Mouse (Mus musculus) MEL (cell line): Measurements from ENCODE around the gene Rnf151. TPM values are rescaled to one million over a fixed set of nuclear protein-coding genes. Genes with fewer than 3 reads are reported as not detected.

Source experiments
- DNase-seq: peaks from one replicate; pipeline ENCODE4 v3.0.0; 2011; ENCODE audit warnings: low read depth, low spot score
- H3K27ac ChIP-seq: 2 replicates; pipeline ENCODE4 v1.5.1; 2012; ENCODE audit warnings: low read depth, mild to moderate bottlenecking, control low read depth, low read length, moderate library complexity; ENCODE audit not compliant: control insufficient read depth
- H3K27me3 ChIP-seq, 2 experiments: fragments of 150-350 bp in 1 of 2; sonication (generic) in 1 of 2; 2 replicates each; pipeline ENCODE4 v1.6.1; 2012; ENCODE audit warnings: low read length in 2 of 2, mild to moderate bottlenecking in 2 of 2, improper control_type of control experiment in 1 of 2, moderate library complexity in 1 of 2; ENCODE audit not compliant: insufficient read depth in 2 of 2, control insufficient read depth in 1 of 2
- H3K36me3 ChIP-seq, 2 experiments: 2 replicates each; pipeline ENCODE4 v1.6.1; 2012 to 2014; ENCODE audit warnings: low read length in 2 of 2, improper control_type of control experiment in 1 of 2, inconsistent platforms in 1 of 2, mild to moderate bottlenecking in 1 of 2; ENCODE audit not compliant: insufficient read depth in 2 of 2, control insufficient read depth in 1 of 2
- H3K4me1 ChIP-seq, 2 experiments: fragments of 150-350 bp in 1 of 2; sonication (generic) in 1 of 2; 2 replicates each; pipeline ENCODE4 v1.6.1; 2012; ENCODE audit warnings: low read length in 2 of 2, improper control_type of control experiment in 1 of 2, mild to moderate bottlenecking in 1 of 2; ENCODE audit not compliant: insufficient read depth in 2 of 2, control insufficient read depth in 1 of 2
- H3K4me3 ChIP-seq, 2 experiments: fragments of 150-350 bp in 1 of 2; sonication (generic) in 1 of 2; 2 replicates each; pipeline ENCODE4 v1.5.1; 2012; ENCODE audit warnings: low read depth in 2 of 2, low read length in 2 of 2, mild to moderate bottlenecking in 2 of 2, moderate library complexity in 2 of 2, control low read depth in 1 of 2, improper control_type of control experiment in 1 of 2; ENCODE audit not compliant: control insufficient read depth in 1 of 2, insufficient read depth in 1 of 2
- H3K79me2 ChIP-seq: 2 replicates; pipeline ENCODE4 v1.6.1; 2012; ENCODE audit warnings: mild to moderate bottlenecking, low read length, moderate library complexity; ENCODE audit not compliant: control insufficient read depth, poor library complexity, insufficient read depth
- H3K9ac ChIP-seq: 2 replicates; pipeline ENCODE4 v1.6.1; 2012; ENCODE audit warnings: low read depth, mild to moderate bottlenecking, control low read depth, low read length, moderate library complexity; ENCODE audit not compliant: control insufficient read depth, poor library complexity, severe bottlenecking
- H3K9me3 ChIP-seq: fragments of 150-350 bp; sonication (generic); replicated peaks from 2 replicates; pipeline ENCODE4 v1.6.1; 2012; ENCODE audit warnings: mild to moderate bottlenecking, low read length, improper control_type of control experiment, moderate library complexity; ENCODE audit not compliant: insufficient read depth
- BHLHE40 ChIP-seq: IDR thresholded peaks from 2 replicates; pipeline ENCODE4 v1.6.1; 2012; ENCODE audit warnings: low read depth, mild to moderate bottlenecking, inconsistent platforms, low read length, improper control_type of control experiment, borderline replicate concordance
- CHD1 ChIP-seq: IDR thresholded peaks from 2 replicates; pipeline ENCODE4 v1.6.1; 2012; ENCODE audit warnings: low read depth, mild to moderate bottlenecking, inconsistent platforms, low read length, improper control_type of control experiment
- E2F4 ChIP-seq: IDR thresholded peaks from 2 replicates; pipeline ENCODE4 v1.6.1; 2011; ENCODE audit warnings: low read depth, low read length, improper control_type of control experiment, borderline replicate concordance
- ELF1 ChIP-seq: IDR thresholded peaks from 2 replicates; pipeline ENCODE4 v1.6.1; 2014; ENCODE audit warnings: low read depth, mild to moderate bottlenecking, inconsistent platforms, low read length, improper control_type of control experiment, moderate library complexity
- EP300 ChIP-seq, 2 experiments: IDR thresholded peaks; 2 replicates each; pipeline ENCODE4 v1.6.1; 2011; ENCODE audit warnings: improper control_type of control experiment in 2 of 2, low read length in 2 of 2, low read depth in 1 of 2, mild to moderate bottlenecking in 1 of 2
- GABPA ChIP-seq: IDR thresholded peaks from 2 replicates; pipeline ENCODE4 v1.6.1; 2012; ENCODE audit warnings: low read depth, mild to moderate bottlenecking, inconsistent platforms, low read length, improper control_type of control experiment, moderate library complexity
- HCFC1 ChIP-seq: IDR thresholded peaks from 2 replicates; pipeline ENCODE4 v1.6.1; 2012; ENCODE audit warnings: low read depth, mild to moderate bottlenecking, inconsistent platforms, low read length, improper control_type of control experiment, moderate library complexity
- KAT2A ChIP-seq: conservative IDR thresholded peaks from 2 replicates; pipeline ENCODE4 v1.6.1; 2012; ENCODE audit warnings: low read depth, low read length, improper control_type of control experiment, inconsistent platforms
- MAFK ChIP-seq: IDR thresholded peaks from 2 replicates; pipeline ENCODE4 v1.6.1; 2011; ENCODE audit warnings: low read depth, mild to moderate bottlenecking, low read length, improper control_type of control experiment, borderline replicate concordance
- MAX ChIP-seq: IDR thresholded peaks from 2 replicates; pipeline ENCODE4 v1.6.1; 2011; ENCODE audit warnings: low read length, improper control_type of control experiment
- MEF2A ChIP-seq: IDR thresholded peaks from 2 replicates; pipeline ENCODE4 v1.6.1; 2014; ENCODE audit warnings: low read depth, mild to moderate bottlenecking, inconsistent platforms, low read length, improper control_type of control experiment; ENCODE audit not compliant: poor library complexity, insufficient replicate concordance, severe bottlenecking; ENCODE audit errors: extremely low read depth
- MXI1 ChIP-seq: IDR thresholded peaks from 2 replicates; pipeline ENCODE4 v1.6.1; 2011; ENCODE audit warnings: mild to moderate bottlenecking, low read depth, low read length, improper control_type of control experiment
- MYC ChIP-seq: IDR thresholded peaks from 2 replicates; pipeline ENCODE4 v1.6.1; 2011; ENCODE audit warnings: low read depth, mild to moderate bottlenecking, low read length, improper control_type of control experiment, moderate library complexity
- NRF1 ChIP-seq: IDR thresholded peaks from 2 replicates; pipeline ENCODE4 v1.6.1; 2014; ENCODE audit warnings: low read depth, mild to moderate bottlenecking, inconsistent platforms, low read length, improper control_type of control experiment, moderate library complexity; ENCODE audit not compliant: poor library complexity, insufficient read depth, severe bottlenecking
- POLR2AphosphoS2 ChIP-seq: IDR thresholded peaks from 2 replicates; pipeline ENCODE4 v1.6.1; 2011; ENCODE audit warnings: low read length, improper control_type of control experiment
- POLR2AphosphoS5 ChIP-seq: IDR thresholded peaks from 2 replicates; pipeline ENCODE4 v1.6.1; 2012; ENCODE audit warnings: low read depth, borderline replicate concordance, mild to moderate bottlenecking, inconsistent platforms, low read length, moderate library complexity, mixed read lengths
- RAD21 ChIP-seq: IDR thresholded peaks from 2 replicates; pipeline ENCODE4 v1.6.1; 2011; ENCODE audit warnings: mild to moderate bottlenecking, low read depth, low read length, improper control_type of control experiment
- SIN3A ChIP-seq: IDR thresholded peaks from 2 replicates; pipeline ENCODE4 v1.6.1; 2012; ENCODE audit warnings: low read length, improper control_type of control experiment, inconsistent platforms
- TAL1 ChIP-seq: IDR thresholded peaks from 2 replicates; pipeline ENCODE4 v1.6.1; 2012; ENCODE audit warnings: mild to moderate bottlenecking, inconsistent platforms, low read length, moderate library complexity, mixed read lengths
- UBTF ChIP-seq: IDR thresholded peaks from 2 replicates; pipeline ENCODE4 v1.6.1; 2012; ENCODE audit warnings: low read depth, mild to moderate bottlenecking, inconsistent platforms, low read length, improper control_type of control experiment, moderate library complexity, borderline replicate concordance; ENCODE audit not compliant: insufficient read depth
- USF1 ChIP-seq: IDR thresholded peaks from 2 replicates; pipeline ENCODE4 v1.6.1; 2014; ENCODE audit warnings: low read depth, mild to moderate bottlenecking, inconsistent platforms, low read length, improper control_type of control experiment, moderate library complexity
- USF2 ChIP-seq, 2 experiments: IDR thresholded peaks; 2 replicates each; pipeline ENCODE4 v1.6.1; 2011 to 2012; ENCODE audit warnings: improper control_type of control experiment in 2 of 2, low read length in 2 of 2, borderline replicate concordance in 1 of 2, inconsistent platforms in 1 of 2, low read depth in 1 of 2, mild to moderate bottlenecking in 1 of 2; ENCODE audit not compliant: insufficient read depth in 1 of 2
- ZC3H11A ChIP-seq: IDR thresholded peaks from 2 replicates; pipeline ENCODE4 v1.6.1; 2012; ENCODE audit warnings: low read depth, mild to moderate bottlenecking, inconsistent platforms, low read length, improper control_type of control experiment
- ZKSCAN1 ChIP-seq: IDR thresholded peaks from 2 replicates; pipeline ENCODE4 v1.6.1; 2012; ENCODE audit warnings: low read depth, mild to moderate bottlenecking, inconsistent platforms, low read length, improper control_type of control experiment, moderate library complexity
- ZNF384 ChIP-seq: IDR thresholded peaks from 2 replicates; pipeline ENCODE4 v1.6.1; 2012; ENCODE audit warnings: low read depth, mild to moderate bottlenecking, inconsistent platforms, low read length, improper control_type of control experiment
- polyA plus RNA-seq, 2 experiments: library from polyadenylated mRNA; stranded (reverse) in 1 of 2; unstranded in 1 of 2; fragments of >175 nt in 1 of 2; fragments of >200 nt in 1 of 2; gene quantifications; 2 replicates each; pipeline versions ENCODE4 v1.2.1 to v1.2.4; 2012; ENCODE audit warnings: low replicate concordance in 2 of 2, low read depth in 1 of 2; ENCODE audit not compliant: insufficient read length in 2 of 2, insufficient read depth in 1 of 2, missing spikeins in 1 of 2
- total RNA-seq: library from RNA; depleted of rRNA; stranded (reverse); fragments of 300-350 nt; gene quantifications from 2 replicates; pipeline ENCODE4 v1.2.3, GENCODE M21; 2012

Rnf151 gene
- total and polyA plus RNA-seq, 3 experiments, result 0.23 to 0.40 TPM; not detected in 1

DNA sequence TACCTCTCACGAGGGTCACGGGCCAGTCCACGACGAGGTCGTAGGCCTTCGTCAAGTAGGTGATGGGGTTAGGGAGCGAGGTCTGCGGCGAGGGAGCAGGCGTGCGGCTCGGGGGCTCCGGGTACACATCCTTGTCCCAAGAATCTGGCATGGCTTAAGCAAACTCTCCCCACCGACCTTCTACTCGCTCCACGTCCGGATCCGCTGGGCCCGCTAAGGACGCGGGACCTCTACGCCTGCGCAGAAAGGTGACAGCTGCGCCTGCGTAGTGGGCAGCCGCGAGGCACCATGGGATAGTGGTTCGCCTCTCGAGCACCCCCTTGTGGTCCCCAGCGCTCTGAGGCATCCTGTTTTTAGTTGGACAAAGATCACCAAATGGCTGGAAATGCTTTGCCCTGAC, 6.3 kb upstream of the Rnf151 start, which contains the start of gene Ndufb10 (continued):
- TF ChIP-seq MAX (peak; percentile 20), ZKSCAN1 (no peak), USF2 (IDR thresholded peaks at IDR 0.05; ENCODE audit: borderline replicate concordance in 1 of 2, insufficient read depth in 1 of 2, low read depth in 1 of 2, low read length in 2 of 2) (no peak), TAL1 (no peak), E2F4 (no peak)
- TF ChIP-seq, all 39 proteins: peak for 15

DNA sequence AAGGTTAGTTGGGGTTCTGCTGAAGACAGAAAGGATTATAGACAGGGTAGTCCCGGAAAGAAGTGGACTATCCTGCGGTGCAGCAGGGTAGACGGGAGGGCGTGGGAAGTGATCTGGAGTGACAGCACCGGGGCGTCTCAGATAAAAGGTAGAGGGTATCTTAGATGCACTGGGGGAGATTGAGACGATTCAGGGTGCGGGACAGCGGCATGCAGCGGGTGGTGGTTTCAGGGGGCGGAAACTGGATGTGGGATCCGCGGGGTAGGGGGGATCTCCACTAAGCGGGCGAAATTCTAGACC, 6.0 kb upstream of the Rnf151 start:
- Histone ChIP-seq H3K27me3 (no peaks in the 10 kb centered on the region), H3K9ac (peak overlapping the region; percentile 79), H3K4me1 (peaks cover 0 to 8% of the 10 kb centered on the region in 2 experiments; a peak in 3 of 4 replicates), H3K4me3 (peak overlapping the region; percentile 70 to 85), H3K79me2 (peaks cover 43% of the 10 kb centered on the region), H3K27ac (peak overlapping the region; percentile 74), H3K9me3 (no peaks in the 10 kb centered on the region), H3K36me3 (peaks cover 5 to 10% of the 10 kb centered on the region in 2 experiments; a peak in 2 of 4 replicates)
- TF ChIP-seq ZNF384 (no peak), TAL1 (peak; percentile 12; the same call in 1 of the 2 replicates), EP300 (IDR thresholded peaks at IDR 0.05; ENCODE audit: low read depth in 1 of 2, low read length in 2 of 2) (peak in 1 of 2 experiments; percentile 28; a peak in 1 of 4 replicates)
- TF ChIP-seq, all 39 proteins: peak for 2
- no peak for DNase-seq

DNA sequence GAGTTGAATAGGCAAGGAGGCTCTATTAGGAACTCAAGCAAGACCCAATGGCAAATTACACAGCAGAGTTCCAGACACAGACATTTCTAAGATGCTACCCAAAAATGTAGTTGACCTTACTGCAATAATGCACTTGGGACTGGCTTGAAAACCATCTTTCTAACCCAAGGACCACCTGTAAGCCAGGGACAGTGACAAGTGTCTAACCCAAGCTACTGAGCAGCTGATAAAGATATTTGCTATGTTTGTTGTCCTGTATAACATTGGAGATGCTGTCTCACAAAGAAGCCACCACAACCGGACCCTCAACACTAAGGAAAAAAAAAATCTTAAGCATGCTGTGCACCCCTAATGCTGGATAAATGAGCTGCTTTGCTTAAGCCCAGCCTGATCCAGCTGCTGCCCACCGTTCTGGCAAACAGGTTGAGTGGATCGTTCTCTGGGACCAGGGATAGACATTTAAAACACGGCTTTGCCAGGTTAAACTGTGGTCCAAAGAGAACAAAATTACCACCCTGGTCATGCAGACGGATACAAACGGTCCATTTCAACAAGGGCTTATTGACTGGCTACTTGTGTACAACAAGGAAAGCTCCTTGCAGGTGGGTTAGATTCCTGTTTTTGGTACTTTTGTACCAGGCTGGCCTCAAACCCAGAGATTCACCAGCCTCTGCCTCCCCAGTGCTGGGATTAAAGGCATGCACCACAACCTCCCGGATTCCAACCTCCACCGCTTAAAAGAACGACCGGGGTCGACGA, 5.4 kb upstream of the Rnf151 start:
- Histone ChIP-seq H3K36me3 (peaks cover 5 to 15% of the 10 kb centered on the region in 2 experiments; a peak in 3 of 4 replicates), H3K9ac (peak overlapping the region; percentile 79), H3K4me1 (peaks cover 0 to 12% of the 10 kb centered on the region in 2 experiments; a peak in 3 of 4 replicates), H3K4me3 (peak overlapping the region; percentile 70 to 85), H3K27ac (peak overlapping the region; percentile 74), H3K9me3 (no peaks in the 10 kb centered on the region), H3K79me2 (peaks cover 47% of the 10 kb centered on the region), H3K27me3 (no peaks in the 10 kb centered on the region)
- DNase-seq, result peak; percentile 76
- TF ChIP-seq HCFC1 (no peak), MAX (peak; percentile 19; the same call in 1 of the 2 replicates), MXI1 (no peak; the same call in 1 of the 2 replicates), USF2 (IDR thresholded peaks at IDR 0.05; ENCODE audit: borderline replicate concordance in 1 of 2, insufficient read depth in 1 of 2, low read depth in 1 of 2, low read length in 2 of 2) (no peak), ZKSCAN1 (no peak), MYC (no peak), RAD21 (no peak), KAT2A (no peak), NRF1 (no peak; the same call in 1 of the 2 replicates), MAFK (no peak), UBTF (no peak), POLR2AphosphoS2 (no peak; the same call in 1 of the 2 replicates), BHLHE40 (0 out of 2 replicates have a peak, but pooled peaks have one; percentile 6), EP300 (IDR thresholded peaks at IDR 0.05; ENCODE audit: low read depth in 1 of 2, low read length in 2 of 2) (0 out of 4 replicates have a peak, but pooled peaks of 1 of the 2 experiments have one; percentile 20), GABPA (no peak), MEF2A (no peak), POLR2AphosphoS5 (no peak), ELF1 (no peak), SIN3A (peak; percentile 10; the same call in 1 of the 2 replicates), USF1 (no peak), ZC3H11A (no peak), CHD1 (no peak)
